In genomic region chr17:55068420-55068819, GRCm38 (mm10) we compare ENCODE assay signal across 22 mouse cellular contexts.
A peak's percentile ranks its signal among the peaks of the same experiment; 100 is the strongest.
DNase-seq lines count a peak whose midpoint lies in the region; ATAC-seq lines count a peak whose summit lies in the region.
"Had no signal": no experiment of that assay in that cellular context is flagged by ENCODE, and none has a peak within 500 bp of the region (broad histone marks: within the 10 kb centered on the region; RNA-seq: fewer than 3 reads in every experiment).

No protein-coding gene starts in this region.

- intact Hi-C loops in left cerebral cortex, postnatal 10 days (cut with DNase I): no loop called here

- no peak for DNase-seq in frontal cortex, postnatal 25 days (ENCODE audit: low spot score in 2 of 2)
- DNase-seq in left cerebral cortex, adult 11 months (ENCODE audit: low spot score): peak; percentile 8
- DNase-seq in left cerebral cortex, postnatal 10 days (ENCODE audit: extremely low spot score in 1 of 2, low spot score in 2 of 2): no peak
- DNase-seq in right cerebral cortex, adult 18-20 months: peak; percentile 9
- DNase-seq in right cerebral cortex, adult 2 months (ENCODE audit: low spot score in 2 of 2): no peak
- DNase-seq in urinary bladder, postnatal 36 days (ENCODE audit: low spot score in 2 of 2): no peak
- DNase-seq: adrenal gland, adult 8-10 months; adrenal gland, postnatal 14 days; adrenal gland, postnatal 36 days; B cell, adult 2 months; cerebellum, adult 11 months; cerebellum, adult 18-20 months; cerebellum, adult 8-10 months; cerebellum, adult 9-11 months; cerebellum, postnatal 14 days; cerebellum, postnatal 36 days; embryo, embryonic 11 days had no signal

- peak; percentile 85 for ATAC-seq in frontal cortex, adult (ENCODE audit: low TSS enrichment)
- ATAC-seq: activated CD4-positive, CD25-positive, alpha-beta regulatory T cell, adult 4 months; CD4-positive, CD25-positive, alpha-beta regulatory T cell, adult 4 months; forebrain, embryonic 14.5 days; Patski had no signal

Comparison
In these comparisons a context has a peak if more than half of its experiments do, and no peak if none do; other contexts are left out.
1. DNase-seq: peak in left cerebral cortex, adult 11 months (single experiment) and right cerebral cortex, adult 18-20 months (single experiment); none in frontal cortex, postnatal 25 days (0 of 2), left cerebral cortex, postnatal 10 days (0 of 2), right cerebral cortex, adult 2 months (0 of 2) and urinary bladder, postnatal 36 days (0 of 2).